Mouse (Mus musculus): ENCODE measurements at regions not wholly inside any gene's neighbourhood (a gene's known extent, or its start where the extent isn't known, plus 50 kb on each side); places are given as distances from the start of the nearest gene placed in this dataset.

DNA sequence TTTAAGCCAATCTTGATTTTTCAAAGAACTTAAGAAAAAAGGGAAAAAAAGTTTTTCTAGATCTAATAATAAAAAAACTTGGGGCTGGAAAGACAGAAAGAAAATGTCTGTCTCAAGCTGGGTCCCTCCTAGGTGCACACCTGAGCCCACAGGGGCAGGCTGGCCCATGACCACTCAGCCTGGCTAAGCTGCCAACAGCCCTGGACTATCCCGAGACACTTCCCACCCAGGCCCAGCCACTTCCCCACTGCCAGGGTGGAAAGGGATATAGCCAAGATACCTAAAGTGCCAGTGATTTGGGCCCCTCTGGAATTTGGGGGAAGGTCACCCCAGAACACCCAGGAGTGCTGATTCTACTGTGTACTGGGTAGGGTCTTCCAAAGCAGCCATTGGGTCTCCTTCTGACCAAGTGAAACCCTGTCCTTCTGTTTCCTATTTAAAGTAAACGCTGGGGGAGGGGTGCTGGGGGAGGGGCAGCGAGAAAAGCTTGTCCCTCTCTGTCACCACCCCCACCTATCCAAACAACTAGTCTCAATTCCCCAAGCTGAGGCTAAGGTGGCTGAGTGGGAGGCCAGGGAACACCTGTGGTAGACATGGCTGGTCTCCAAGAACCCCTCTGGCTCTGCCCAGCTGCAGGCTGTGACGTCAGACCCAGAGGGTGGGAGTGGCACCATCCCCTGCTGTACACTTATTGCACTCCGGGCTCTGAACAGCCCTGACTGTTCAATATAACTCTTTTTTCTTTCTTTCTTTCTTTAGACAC lies 62.6 kb downstream of the Mcfd2 start:
- peak; percentile 51 for DNase-seq (ENCODE audit: low spot score)

- DNase-seq (ENCODE audit: low spot score), result peak; percentile 62
Observed at GRCm38 (mm10) chr17:87202490-87202889, 63.2 kb downstream of the Mcfd2 start.

GRCm38 (mm10) chr17:87200721-87201242 lies 65.0 kb downstream of the Mcfd2 start:
- peak; percentile 78 for DNase-seq (ENCODE audit: low spot score)

DNA sequence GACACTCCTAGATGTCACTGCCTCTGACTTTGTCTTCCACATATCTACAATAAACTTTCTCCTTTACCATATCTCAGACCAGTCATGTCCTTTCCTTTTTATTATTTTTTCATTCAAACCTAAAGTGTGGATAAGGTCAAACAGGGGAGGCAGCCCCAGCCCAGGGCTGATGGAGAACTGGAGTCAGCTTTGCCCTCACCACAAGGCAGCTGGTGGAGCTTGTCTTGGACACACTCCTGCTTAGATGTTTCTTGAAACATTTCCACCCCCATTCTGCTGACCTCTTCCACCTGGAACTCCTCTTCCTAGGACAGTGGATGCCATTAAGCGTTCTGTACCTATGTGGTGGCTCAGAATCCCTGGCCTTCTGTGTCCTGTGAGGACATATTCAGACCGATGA lies 65.6 kb downstream of the Mcfd2 start:
- DNase-seq (ENCODE audit: low spot score), result no peak

- no peak for DNase-seq (ENCODE audit: low spot score)
Observed at GRCm38 (mm10) chr17:87199134-87199533, 66.6 kb downstream of the Mcfd2 start.

GRCm38 (mm10) chr17:87197434-87197833 lies 68.3 kb downstream of the Mcfd2 start:
- no peak for DNase-seq (ENCODE audit: low spot score)

DNA sequence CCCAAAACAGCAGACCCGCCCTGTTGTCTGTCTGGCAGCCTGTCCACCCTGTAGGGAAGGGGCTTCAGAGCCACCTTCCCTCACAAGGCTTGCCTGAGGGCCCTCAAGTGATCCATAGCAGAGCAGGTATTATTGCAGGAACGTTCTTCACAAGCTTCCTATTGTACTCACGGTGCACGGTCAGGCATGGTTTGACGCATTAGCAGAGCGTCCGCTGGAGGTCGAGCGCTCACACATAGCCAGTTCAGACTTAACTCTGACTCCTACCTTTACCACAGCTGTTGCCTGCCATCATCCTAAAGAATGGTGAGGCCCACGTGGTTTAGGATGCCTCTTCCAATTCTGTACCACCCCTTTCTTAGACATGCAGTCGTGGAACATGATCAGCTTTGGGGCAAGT lies 71.1 kb downstream of the Mcfd2 start:
- DNase-seq (ENCODE audit: low spot score), result peak; percentile 25

DNA sequence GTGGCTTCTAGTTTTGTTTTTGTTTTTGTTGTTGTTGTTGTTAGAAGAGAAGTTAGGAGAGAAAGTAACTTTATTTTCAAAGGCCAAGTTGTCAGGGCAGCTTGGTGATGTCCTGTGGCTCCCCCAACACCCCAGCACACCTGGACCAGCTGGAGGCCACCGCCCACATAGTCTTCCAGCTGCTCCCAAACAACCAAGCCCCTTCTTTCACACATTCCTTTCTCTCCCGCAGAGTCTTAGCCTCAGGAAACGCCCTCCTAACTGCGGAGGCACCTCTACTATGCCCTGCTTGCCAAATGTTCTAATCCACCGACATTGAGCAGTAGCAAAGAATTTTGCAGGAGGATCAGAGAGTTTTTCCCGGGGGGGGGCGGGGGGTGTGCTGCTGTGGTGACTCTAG lies 72.3 kb downstream of the Mcfd2 start:
- DNase-seq (ENCODE audit: low spot score), result peak; percentile 27

DNA sequence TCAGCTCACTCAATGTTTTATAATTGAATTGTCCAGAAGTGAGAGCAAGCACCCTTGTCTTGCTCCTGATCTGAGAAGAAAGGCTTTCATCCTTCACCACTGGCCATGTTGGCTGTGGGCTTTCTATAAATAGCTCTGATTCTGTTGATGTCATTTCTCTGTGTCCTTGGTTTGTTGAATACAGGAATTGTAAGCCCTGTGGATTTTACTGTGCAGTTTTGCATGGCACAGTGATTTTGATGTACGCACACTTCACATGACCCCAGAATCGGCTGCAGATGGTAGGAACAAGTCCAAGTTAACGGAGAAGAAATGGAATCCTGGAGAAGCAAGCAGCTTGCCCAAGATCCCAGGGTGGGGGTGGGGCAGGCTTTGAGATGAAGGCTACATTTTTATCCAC lies 76.1 kb downstream of the Mcfd2 start:
- peak; percentile 17 for DNase-seq (ENCODE audit: low spot score)

Measured in testis, postnatal 10 days (tissue).